Mouse (Mus musculus): ENCODE data around the gene Acp1.

The Acp1 gene

DNA sequence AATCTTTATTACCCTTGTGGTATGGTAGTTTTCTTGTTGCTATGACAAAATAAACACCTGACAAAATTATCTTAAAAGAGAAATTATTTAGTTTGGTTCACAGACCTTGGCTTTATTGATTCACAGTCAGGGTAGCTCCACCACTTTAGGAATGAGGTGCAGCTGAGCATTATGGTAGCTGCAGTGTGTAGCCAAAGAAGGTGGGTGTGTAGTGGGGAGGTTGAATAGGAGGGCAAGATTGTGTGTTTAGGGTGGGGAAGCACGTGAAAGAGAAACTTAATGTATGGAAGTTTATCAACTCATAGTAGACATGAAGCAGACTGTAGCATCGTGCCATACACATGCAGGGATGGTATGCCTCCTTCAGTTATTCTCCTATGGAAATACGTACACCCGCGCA lies 55.2 kb downstream of the Acp1 start:
- no peak for DNase-seq

- no peak for DNase-seq
These were observed 55.8 kb downstream of the Acp1 start for GRCm38 (mm10) chr12:30855442-30856159.

DNA sequence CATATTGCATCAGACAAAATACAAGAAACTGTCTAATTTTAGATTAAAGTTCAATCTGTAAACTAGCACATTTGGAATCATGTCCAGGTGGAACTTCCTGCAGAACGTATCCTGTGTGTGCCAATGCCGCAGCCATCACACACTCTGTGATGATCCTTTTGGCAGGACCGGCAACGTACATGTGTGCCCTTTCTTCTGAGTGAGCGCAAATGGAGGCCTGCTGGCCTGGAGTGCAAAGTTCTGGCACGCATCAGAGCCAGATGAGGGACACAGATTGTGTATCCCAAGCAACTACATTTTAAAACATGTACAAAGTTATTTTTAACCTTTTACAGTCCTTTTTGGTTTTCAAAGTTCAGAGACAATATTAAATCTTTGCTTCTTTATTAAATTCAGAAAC lies 59.5 kb downstream of the Acp1 start:
- peak; percentile 45 to 76 for DNase-seq

- peak; percentile 88 to 93 for DNase-seq
These were observed 60.5 kb downstream of the Acp1 start for GRCm38 (mm10) chr12:30850902-30851301.

GRCm38 (mm10) chr12:30848521-30848920 lies 62.9 kb downstream of the Acp1 start:
- no peak for DNase-seq
